Mouse (Mus musculus) forebrain, embryonic 16.5 days (tissue): ENCODE results near the gene Rab11fip4. TPM values are rescaled to one million over a fixed set of nuclear protein-coding genes. Genes with fewer than 3 reads are reported as not detected.

Experiments used
- ATAC-seq: fragments of 200-750 bp; cut with Nextera tagmentation; 2 replicates; pipeline ENCODE4 v1.8.0; 2017; ENCODE audit warnings: mild to moderate bottlenecking, moderate library complexity
- H3K27ac ChIP-seq: fragments of 300-500 bp; sonication (generic); 2 replicates; pipeline ENCODE4 v1.5.1; 2014; ENCODE audit warnings: low read length, control low read depth
- H3K27me3 ChIP-seq: fragments of 300-500 bp; sonication (generic); replicated peaks from 2 replicates; pipeline ENCODE4 v1.6.1; 2014; ENCODE audit warnings: low read length; ENCODE audit not compliant: control insufficient read depth, insufficient read depth
- H3K36me3 ChIP-seq: fragments of 300-500 bp; sonication (generic); 2 replicates; pipeline ENCODE4 v1.6.1; 2014; ENCODE audit not compliant: control insufficient read depth, insufficient read depth
- H3K4me1 ChIP-seq: fragments of 300-500 bp; sonication (generic); replicated peaks from 2 replicates; pipeline ENCODE4 v1.6.1; 2014; ENCODE audit warnings: low read length; ENCODE audit not compliant: control insufficient read depth, insufficient read depth
- H3K4me2 ChIP-seq: fragments of 300-500 bp; sonication (generic); 2 replicates; pipeline ENCODE4 v1.6.1; 2014; ENCODE audit warnings: mild to moderate bottlenecking, low read length, control low read depth
- H3K4me3 ChIP-seq: fragments of 300-500 bp; sonication (generic); replicated peaks from 2 replicates; pipeline ENCODE4 v1.5.1; 2014; ENCODE audit warnings: mild to moderate bottlenecking, low read length, control low read depth
- H3K9ac ChIP-seq: fragments of 300-500 bp; sonication (generic); replicated peaks from 2 replicates; pipeline ENCODE4 v1.6.1; 2014; ENCODE audit warnings: low read depth, low read length, control low read depth
- H3K9me3 ChIP-seq: fragments of 300-500 bp; sonication (generic); 2 replicates; pipeline ENCODE4 v1.6.1; 2016; ENCODE audit warnings: low read length; ENCODE audit not compliant: control insufficient read depth
- WGBS: fragments of 180-500 bp; shearing (Covaris S2); extraction: QIAGEN DNeasy Blood & Tissue Kit; methylation state at CpG from one replicate; pipeline ENCODE4 v1.1.7; 2014; 5-methylcytosine and 5-hydroxymethylcytosine counted together
- polyA plus RNA-seq: library from polyadenylated mRNA; unstranded; fragments of >200 nt; fragmentation: Nextera tagmentation; extraction: Ambion mirVana; gene quantifications from 2 replicates; pipeline ENCODE4 v1.2.1, GENCODE M21; 2015

Rab11fip4 gene
- polyA plus RNA-seq, 1 experiment from 2014 or later, result 31.6 TPM

GRCm38 (mm10) chr11:79710868-79711765, 120.1 kb downstream of the Rab11fip4 start:
- peak overlapping the region; percentile 57 for H3K9ac ChIP-seq
- no peaks in the 10 kb centered on the region for H3K36me3 ChIP-seq
- under 1% methylated on average over 104 of the region's 106 CpGs for WGBS
- no peak overlapping the region for H3K27ac ChIP-seq
- peaks cover 14% of the 10 kb centered on the region for H3K4me1 ChIP-seq
- H3K4me3 ChIP-seq, result peak overlapping the region; percentile 71
- peaks cover 30% of the 10 kb centered on the region for H3K27me3 ChIP-seq
- H3K4me2 ChIP-seq, result peak overlapping the region; percentile 99
- no peaks in the 10 kb centered on the region for H3K9me3 ChIP-seq
- peak; percentile 88 for ATAC-seq

DNA sequence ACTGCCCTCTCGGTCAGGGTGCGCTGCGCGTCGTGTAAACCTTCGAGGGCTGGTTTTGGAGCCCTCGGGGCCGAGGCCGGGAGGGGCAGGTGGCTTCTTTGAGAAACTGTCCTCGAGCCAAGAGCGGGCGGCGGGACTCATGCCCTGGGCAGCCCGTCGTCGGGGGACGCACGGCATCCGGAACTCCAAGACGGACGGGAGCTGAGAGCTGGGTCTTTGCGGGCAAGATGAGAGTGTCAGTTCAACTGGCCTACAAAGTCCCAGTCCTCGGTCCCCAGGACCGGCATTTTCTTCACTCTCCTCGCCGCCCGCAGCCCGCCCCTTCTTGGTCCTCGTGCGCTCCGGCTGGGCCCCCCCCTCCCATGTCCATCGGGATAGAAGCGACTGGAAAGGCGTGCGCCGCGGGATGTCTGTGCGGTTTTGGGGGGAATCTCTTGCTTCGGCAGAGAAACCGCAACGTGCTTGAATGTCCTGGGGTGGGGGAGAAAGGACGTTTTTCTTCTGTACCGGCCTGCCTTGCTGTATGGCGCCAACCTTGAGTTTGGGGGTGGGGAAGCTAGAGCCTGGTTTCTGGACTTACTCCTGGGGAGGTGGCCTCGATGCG, 120.9 kb downstream of the Rab11fip4 start:
- WGBS, result 1% methylated on average over 46 of the region's 46 CpGs
- H3K27me3 ChIP-seq, result peaks cover 30% of the 10 kb centered on the region
- no peaks in the 10 kb centered on the region for H3K36me3 ChIP-seq
- H3K4me2 ChIP-seq, result peak overlapping the region; percentile 99
- H3K27ac ChIP-seq, result no peak overlapping the region
- H3K4me3 ChIP-seq, result peak overlapping the region; percentile 71
- H3K9ac ChIP-seq, result peak overlapping the region; percentile 57
- H3K9me3 ChIP-seq, result no peaks in the 10 kb centered on the region
- peaks cover 14% of the 10 kb centered on the region for H3K4me1 ChIP-seq
- no peak for ATAC-seq

DNA sequence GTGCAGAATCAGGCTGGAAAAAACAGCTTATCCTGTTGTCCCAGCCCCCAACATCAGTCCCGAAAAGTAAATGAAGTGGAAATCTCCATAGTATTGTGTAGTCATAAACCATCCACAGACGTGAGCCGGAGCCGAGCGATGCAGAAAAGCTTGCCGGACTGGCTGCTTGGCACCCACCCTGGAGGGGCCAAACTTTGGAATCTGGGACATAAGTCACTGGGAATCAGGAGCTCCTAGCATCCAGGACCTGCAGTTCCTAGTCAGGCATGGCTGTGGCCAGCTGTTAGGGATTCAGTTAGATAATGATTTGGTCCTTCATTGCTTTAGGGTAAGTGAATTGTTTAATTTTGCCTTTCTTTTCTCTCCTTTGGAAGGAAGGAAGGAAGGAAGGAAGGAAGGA, 122.2 kb downstream of the Rab11fip4 start:
- WGBS, result 54% methylated on average over 6 of the region's 6 CpGs
- no peak overlapping the region for H3K4me3 ChIP-seq
- peaks cover 19% of the 10 kb centered on the region for H3K4me1 ChIP-seq
- no peak overlapping the region for H3K9ac ChIP-seq
- H3K4me2 ChIP-seq, result no peak overlapping the region
- ATAC-seq, result no peak
- H3K36me3 ChIP-seq, result no peaks in the 10 kb centered on the region
- H3K27me3 ChIP-seq, result peaks cover 30% of the 10 kb centered on the region
- no peaks in the 10 kb centered on the region for H3K9me3 ChIP-seq
- H3K27ac ChIP-seq, result no peak overlapping the region

DNA sequence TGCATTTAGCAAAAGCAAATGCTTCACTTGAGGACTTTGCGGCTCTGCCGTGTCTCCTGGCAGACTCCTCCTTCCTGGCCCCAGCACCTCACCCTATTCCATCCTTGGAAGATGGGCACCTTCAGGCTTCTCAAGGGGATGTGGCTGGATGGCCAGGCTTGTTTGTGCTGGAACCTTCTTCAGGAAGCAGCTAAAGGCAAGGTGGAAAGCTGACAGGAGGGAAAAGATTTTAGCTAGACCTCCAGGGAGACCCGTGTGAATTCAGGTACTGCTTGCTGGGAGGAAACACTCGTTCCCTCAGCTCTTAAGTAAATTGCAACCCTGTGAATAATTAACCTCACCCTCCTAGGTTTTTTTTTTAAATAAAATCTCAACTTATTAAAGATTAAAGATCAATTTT, 122.7 kb downstream of the Rab11fip4 start:
- ATAC-seq, result no peak
- no peaks in the 10 kb centered on the region for H3K9me3 ChIP-seq
- WGBS, result 68% methylated on average over 4 of the region's 4 CpGs
- no peak overlapping the region for H3K27ac ChIP-seq
- H3K27me3 ChIP-seq, result peaks cover 30% of the 10 kb centered on the region
- H3K4me3 ChIP-seq, result no peak overlapping the region
- H3K4me1 ChIP-seq, result peaks cover 19% of the 10 kb centered on the region
- H3K9ac ChIP-seq, result no peak overlapping the region
- no peaks in the 10 kb centered on the region for H3K36me3 ChIP-seq
- H3K4me2 ChIP-seq, result no peak overlapping the region

DNA sequence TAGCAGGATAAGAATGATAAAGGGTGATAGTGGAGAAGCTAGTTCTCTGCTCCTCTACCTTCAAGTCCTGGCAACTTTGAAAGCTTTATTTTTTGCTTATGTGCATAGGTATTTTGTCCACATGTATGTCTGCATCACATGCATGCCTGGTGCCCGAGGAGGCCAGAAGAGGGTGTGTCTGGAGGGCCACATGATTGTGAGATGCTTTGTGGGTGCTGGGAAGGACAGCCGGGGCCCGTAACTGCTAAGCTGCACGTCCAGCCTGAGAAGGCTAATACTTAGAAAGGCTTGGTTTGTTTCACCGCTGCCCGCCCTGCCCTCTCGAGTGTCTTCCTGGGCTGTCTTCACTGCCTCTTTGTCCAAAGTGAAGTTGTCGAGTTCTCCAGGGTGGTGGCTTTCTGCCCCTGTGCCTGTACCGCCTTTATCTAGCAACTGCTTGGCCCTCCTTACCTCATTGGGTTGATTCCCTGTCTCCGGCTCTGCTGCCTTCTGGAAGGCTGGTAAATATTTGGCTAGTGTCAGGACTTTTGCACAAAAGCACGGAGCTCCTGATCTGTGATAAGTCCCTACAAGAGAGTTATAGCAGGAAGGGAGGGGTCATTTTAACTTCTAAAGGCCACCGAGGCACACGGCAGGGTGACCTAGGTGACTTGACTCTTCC, 123.2 kb downstream of the Rab11fip4 start:
- Histone ChIP-seq H3K4me2 (no peak overlapping the region), H3K4me3 (no peak overlapping the region), H3K9ac (no peak overlapping the region), H3K36me3 (no peaks in the 10 kb centered on the region), H3K27ac (no peak overlapping the region), H3K9me3 (no peaks in the 10 kb centered on the region), H3K27me3 (peaks cover 25% of the 10 kb centered on the region), H3K4me1 (peaks cover 19% of the 10 kb centered on the region)
- WGBS, result 77% methylated on average over 13 of the region's 13 CpGs
- ATAC-seq, result no peak

- peaks cover 19% of the 10 kb centered on the region for H3K4me1 ChIP-seq
- H3K27ac ChIP-seq, result no peak overlapping the region
- H3K9me3 ChIP-seq, result no peaks in the 10 kb centered on the region
- H3K27me3 ChIP-seq, result peaks cover 22% of the 10 kb centered on the region
- H3K4me3 ChIP-seq, result no peak overlapping the region
- H3K9ac ChIP-seq, result no peak overlapping the region
- H3K4me2 ChIP-seq, result no peak overlapping the region
- ATAC-seq, result no peak
- no peaks in the 10 kb centered on the region for H3K36me3 ChIP-seq
- 87% methylated on average over 6 of the region's 6 CpGs for WGBS
Observed at GRCm38 (mm10) chr11:79714743-79715110, 123.7 kb downstream of the Rab11fip4 start.

DNA sequence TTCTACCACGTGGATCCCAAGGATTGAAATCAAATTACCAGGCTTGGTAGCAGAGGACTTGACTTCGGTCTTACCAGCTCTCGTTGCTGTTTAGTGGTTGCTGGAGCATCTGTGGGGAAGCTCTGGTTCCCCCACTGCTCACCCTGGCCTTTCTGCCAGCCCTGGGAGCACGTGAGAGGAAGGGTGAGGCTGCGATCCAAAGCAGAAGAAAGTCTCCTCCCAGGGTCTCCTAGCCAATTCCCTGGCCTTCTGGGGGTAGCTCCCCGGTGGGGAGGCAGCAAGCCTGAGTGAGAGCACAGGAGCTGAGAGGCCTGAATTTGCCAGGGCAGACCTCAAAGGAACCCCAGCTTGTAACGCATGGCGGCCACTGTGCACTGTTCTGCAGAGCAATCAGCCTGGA, 124.3 kb downstream of the Rab11fip4 start:
- H3K27me3 ChIP-seq, result peaks cover 17% of the 10 kb centered on the region
- ATAC-seq, result no peak
- 82% methylated on average over 8 of the region's 8 CpGs for WGBS
- H3K36me3 ChIP-seq, result no peaks in the 10 kb centered on the region
- H3K9me3 ChIP-seq, result no peaks in the 10 kb centered on the region
- no peak overlapping the region for H3K27ac ChIP-seq
- H3K4me3 ChIP-seq, result no peak overlapping the region
- no peak overlapping the region for H3K4me2 ChIP-seq
- H3K4me1 ChIP-seq, result peaks cover 22% of the 10 kb centered on the region
- no peak overlapping the region for H3K9ac ChIP-seq

- Histone ChIP-seq H3K9ac (no peak overlapping the region), H3K4me2 (no peak overlapping the region), H3K27me3 (peaks cover 17% of the 10 kb centered on the region), H3K9me3 (no peaks in the 10 kb centered on the region), H3K4me1 (peaks cover 21% of the 10 kb centered on the region), H3K4me3 (no peak overlapping the region), H3K27ac (no peak overlapping the region), H3K36me3 (no peaks in the 10 kb centered on the region)
- 85% methylated on average over 6 of the region's 6 CpGs for WGBS
- ATAC-seq, result no peak
Observed at GRCm38 (mm10) chr11:79715733-79716452, 124.9 kb downstream of the Rab11fip4 start.

- WGBS, result 82% methylated on average over 2 of the region's 2 CpGs
Observed at GRCm38 (mm10) chr11:79716453-79716749, 125.4 kb downstream of the Rab11fip4 start.

More at GRCm38 (mm10) chr11:79716453-79716749, 125.4 kb downstream of the Rab11fip4 start:
- no peaks in the 10 kb centered on the region for H3K9me3 ChIP-seq
- no peak overlapping the region for H3K4me3 ChIP-seq
- no peak overlapping the region for H3K4me2 ChIP-seq
- no peaks in the 10 kb centered on the region for H3K36me3 ChIP-seq
- H3K27me3 ChIP-seq, result peaks cover 17% of the 10 kb centered on the region
- peaks cover 20% of the 10 kb centered on the region for H3K4me1 ChIP-seq
- H3K9ac ChIP-seq, result no peak overlapping the region
- H3K27ac ChIP-seq, result no peak overlapping the region
- no peak for ATAC-seq
